Mouse (Mus musculus): ENCODE measurements around the gene Rnf167. TPM values are rescaled to one million over a fixed set of nuclear protein-coding genes. Genes with fewer than 3 reads are reported as not detected.

Rnf167 gene
- total and polyA plus RNA-seq, 3 experiments, result 23.5 to 31.7 (median 25.5) TPM

- no peaks in the 10 kb centered on the region for H3K27me3 ChIP-seq (replicated peaks)
- DNase-seq (ENCODE audit: extremely low read depth), result peak; percentile 64
- peak overlapping the region; percentile 65 to 78 (median 69) for H3K4me3 ChIP-seq (replicated peaks in 1 of 3; ENCODE audit: low read depth in 2 of 3, low read length in 2 of 3, poor library complexity in 1 of 3)
- H3K9ac ChIP-seq (ENCODE audit: insufficient read depth, low read depth), result peak overlapping the region; percentile 90
- peaks cover 19 to 46% of the 10 kb centered on the region in 2 experiments for H3K36me3 ChIP-seq (replicated peaks in 1 of 2; ENCODE audit: control insufficient read depth in 1 of 2, insufficient read depth in 1 of 2, low read length in 1 of 2)
- in situ Hi-C loops (cut with MboI; ENCODE audit: low pct_ligation_motif_present, low pct_unique_long_range_greater_than_20kb, low sequenced_read_pairs) (no loop called here), dilution Hi-C loops (cut with MboI; ENCODE audit: extremely low pct_ligation_motif_present, extremely low pct_unique_long_range_greater_than_20kb, low sequenced_read_pairs) (no loop called here)
- no peaks in the 10 kb centered on the region for H3K9me3 ChIP-seq (replicated peaks; ENCODE audit: low read length)
- peak overlapping the region; percentile 95 for H3K27ac ChIP-seq (ENCODE audit: insufficient read depth, low read depth)
- H3K4me2 ChIP-seq (ENCODE audit: insufficient read depth, low read depth, poor library complexity, severe bottlenecking), result peak overlapping the region; percentile 62
- peaks cover 36% of the 10 kb centered on the region for H3K79me2 ChIP-seq (replicated peaks; ENCODE audit: control insufficient read depth, extremely low read depth, insufficient read depth, poor library complexity, severe bottlenecking)
- peaks cover 10 to 43% of the 10 kb centered on the region in 2 experiments for H3K4me1 ChIP-seq (ENCODE audit: control insufficient read depth in 1 of 2, insufficient read depth in 2 of 2)
- TF ChIP-seq HCFC1 (IDR thresholded peaks at IDR 0.05; ENCODE audit: low read depth, low read length), result peak; percentile 40
- TF ChIP-seq MAX (IDR thresholded peaks at IDR 0.05; ENCODE audit: low read length), result peak; percentile 94
- no peak for TF ChIP-seq IRF4 (IDR thresholded peaks at IDR 0.05; ENCODE audit: low read depth, low read length)
- TF ChIP-seq POLR2A (IDR thresholded peaks at IDR 0.05; ENCODE audit: low read depth, low read length), result peak; percentile 55
- TF ChIP-seq BHLHE40 (IDR thresholded peaks at IDR 0.05; ENCODE audit: low read depth, low read length), result peak; percentile 94
- peak; percentile 89; the same call in 1 of the 2 replicates for TF ChIP-seq MXI1 (IDR thresholded peaks at IDR 0.05; ENCODE audit: low read depth, low read length)
- no peak for TF ChIP-seq GABPA (IDR thresholded peaks at IDR 0.05; ENCODE audit: insufficient replicate concordance, low read depth, low read length)
- peak; percentile 74; the same call in 1 of the 2 replicates for TF ChIP-seq SIN3A (IDR thresholded peaks at IDR 0.05; ENCODE audit: low read length)
- peak; percentile 90 for TF ChIP-seq MYC (IDR thresholded peaks at IDR 0.05; ENCODE audit: low read depth, low read length)
- TF ChIP-seq ELF1 (IDR thresholded peaks at IDR 0.05; ENCODE audit: low read depth, low read length), result peak; percentile 45
- no peak for TF ChIP-seq E2F4 (IDR thresholded peaks at IDR 0.05; ENCODE audit: insufficient replicate concordance, low read depth, low read length)
- TF ChIP-seq CHD2 (IDR thresholded peaks at IDR 0.05; ENCODE audit: low read length), result no peak
- peak; percentile 45 for TF ChIP-seq TCF12 (IDR thresholded peaks at IDR 0.05; ENCODE audit: low read depth, low read length)
- no peak for TF ChIP-seq SMC3 (IDR thresholded peaks at IDR 0.05; ENCODE audit: low read depth, low read length)
- TF ChIP-seq EP300 (IDR thresholded peaks at IDR 0.05; ENCODE audit: low read length), result peak; percentile 5; the same call in 1 of the 2 replicates
- TF ChIP-seq POLR2AphosphoS2 (IDR thresholded peaks at IDR 0.05; ENCODE audit: low read depth, low read length), result no peak; the same call in 1 of the 2 replicates
- peak; percentile 15; the same call in 1 of the 2 replicates for TF ChIP-seq ZNF384 (IDR thresholded peaks at IDR 0.05; ENCODE audit: low read depth, low read length)
- no peak for TF ChIP-seq MEF2A (IDR thresholded peaks at IDR 0.05; ENCODE audit: borderline replicate concordance, low read depth, low read length)
- no peak for TF ChIP-seq RCOR1 (conservative IDR thresholded peaks at IDR 0.05; ENCODE audit: low read depth, low read length)
- TF ChIP-seq USF2 (conservative IDR thresholded peaks at IDR 0.05; ENCODE audit: low read depth, low read length), result no peak
- peak; percentile 60; the same call in 1 of the 2 replicates for TF ChIP-seq MAZ (IDR thresholded peaks at IDR 0.05; ENCODE audit: low read depth, low read length)
- TF ChIP-seq NRF1 (IDR thresholded peaks at IDR 0.05; ENCODE audit: low read depth, low read length), result peak; percentile 32; the same call in 1 of the 2 replicates
- TF ChIP-seq RAD21 (IDR thresholded peaks at IDR 0.05; ENCODE audit: low read depth, low read length), result no peak
- TF ChIP-seq CHD1 (IDR thresholded peaks at IDR 0.05; ENCODE audit: low read depth, low read length), result no peak; the same call in 1 of the 2 replicates
- TF ChIP-seq PAX5 (IDR thresholded peaks at IDR 0.05; ENCODE audit: low read length), result no peak
- TF ChIP-seq JUND (conservative IDR thresholded peaks at IDR 0.05; ENCODE audit: low read depth, low read length), result no peak
- TF ChIP-seq UBTF (IDR thresholded peaks at IDR 0.05; ENCODE audit: low read depth, low read length), result no peak; the same call in 1 of the 2 replicates
- TF ChIP-seq TBP (conservative IDR thresholded peaks at IDR 0.05; ENCODE audit: low read depth, low read length), result peak; percentile 67; the same call in 1 of the 2 replicates
- TF ChIP-seq JUN (IDR thresholded peaks at IDR 0.05; ENCODE audit: insufficient read depth, low read depth, low read length), result no peak
- TF ChIP-seq KAT2A (IDR thresholded peaks at IDR 0.05; ENCODE audit: insufficient replicate concordance, low read length), result peak; percentile 61; the same call in 1 of the 2 replicates
- peak; percentile 57; the same call in 1 of the 2 replicates for TF ChIP-seq ZMIZ1 (IDR thresholded peaks at IDR 0.05; ENCODE audit: low read depth, low read length)
- TF ChIP-seq MAFK (IDR thresholded peaks at IDR 0.05; ENCODE audit: insufficient replicate concordance, low read length), result 0 out of 2 replicates have a peak, but pooled peaks have one; percentile 25
- peak; percentile 56; the same call in 1 of the 2 replicates for TF ChIP-seq NELFE (IDR thresholded peaks at IDR 0.05; ENCODE audit: low read depth, low read length)
- TF ChIP-seq ZKSCAN1 (IDR thresholded peaks at IDR 0.05; ENCODE audit: borderline replicate concordance, low read depth, low read length), result no peak
- no peak for TF ChIP-seq CTCF (conservative IDR thresholded peaks at IDR 0.05 in 1 of 2, IDR thresholded peaks at IDR 0.05 in 1 of 2; ENCODE audit: low read depth in 2 of 2, low read length in 2 of 2)
- no peak for TF ChIP-seq ZC3H11A (IDR thresholded peaks at IDR 0.05; ENCODE audit: low read depth, low read length)
- TF ChIP-seq USF1 (IDR thresholded peaks at IDR 0.05; ENCODE audit: low read depth, low read length), result peak; percentile 56
These were observed 8.8 kb downstream of the Rnf167 start for GRCm38 (mm10) chr11:70655571-70656455.

Measured in CH12.LX (cell line).